Mouse (Mus musculus): ENCODE results near the gene Ntan1.

The Ntan1 gene

DNA sequence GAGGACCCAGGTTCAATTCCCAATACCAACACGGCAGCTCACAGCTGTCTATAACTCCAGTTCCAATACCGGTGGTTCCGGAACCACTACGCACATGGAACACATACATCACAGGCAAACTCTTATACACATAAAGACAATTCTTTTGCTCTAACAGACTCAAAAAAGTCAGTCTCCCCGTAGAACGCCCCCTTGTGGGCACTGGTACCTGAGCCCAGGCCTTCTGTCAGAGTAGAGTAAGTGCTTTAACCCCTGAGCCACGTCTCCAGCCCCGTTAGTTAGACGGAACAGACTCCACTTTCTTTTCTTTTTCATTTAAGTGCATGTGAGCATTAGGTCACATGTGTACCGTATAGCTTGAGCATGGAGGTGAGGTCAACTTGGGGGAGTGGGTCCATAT lies 11.8 kb downstream of the Ntan1 start:
- DNase-seq (ENCODE audit: inconsistent age in 2 of 2, low spot score in 1 of 2): no peak

DNA sequence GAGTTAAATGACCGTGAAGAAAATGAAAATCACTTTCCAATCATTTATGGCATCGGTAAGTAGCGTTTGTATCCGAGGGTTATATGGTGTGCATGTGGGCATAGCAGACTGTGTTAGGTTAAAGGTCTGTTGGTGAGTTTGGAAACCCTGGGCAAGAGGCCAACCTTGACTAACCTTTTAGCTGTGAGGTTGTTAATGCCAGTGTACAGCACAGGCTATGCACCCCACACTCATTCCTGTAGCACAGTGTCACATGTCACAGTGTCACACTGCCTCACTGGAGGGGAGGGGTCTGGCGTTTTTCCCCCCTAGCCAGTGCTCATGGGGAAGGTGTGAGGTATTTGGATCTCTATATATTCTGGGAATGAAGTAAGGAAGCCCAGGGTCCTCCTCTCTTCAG lies 13.0 kb downstream of the Ntan1 start:
- DNase-seq (ENCODE audit: inconsistent age in 2 of 2, low spot score in 1 of 2): peak in 1 of 2 experiments; percentile 50

DNA sequence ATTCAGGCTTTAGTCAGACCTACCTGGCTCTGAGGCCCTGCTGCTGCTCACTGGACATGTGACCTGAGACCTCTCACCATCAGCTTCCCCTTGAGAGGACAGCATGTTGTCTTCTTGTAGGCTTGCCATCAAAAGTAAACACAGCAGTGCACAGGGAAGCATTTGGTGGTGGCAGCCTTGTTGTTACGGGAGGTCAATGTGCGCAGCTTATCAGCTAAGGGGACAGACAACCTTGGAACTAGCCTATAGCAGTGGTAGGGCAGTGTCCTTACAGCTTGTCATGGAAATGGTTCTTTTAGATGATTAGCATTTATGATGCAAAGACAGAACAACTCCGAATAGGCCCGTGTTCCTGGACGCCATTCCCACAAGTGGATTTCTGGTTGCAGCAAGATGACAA lies 15.7 kb downstream of the Ntan1 start:
- DNase-seq (ENCODE audit: inconsistent age in 2 of 2, low spot score in 1 of 2): no peak

- DNase-seq (ENCODE audit: inconsistent age in 2 of 2, low spot score in 1 of 2): no peak
Measured at GRCm38 (mm10) chr16:13840056-13840455, 21.4 kb downstream of the Ntan1 start.

DNA sequence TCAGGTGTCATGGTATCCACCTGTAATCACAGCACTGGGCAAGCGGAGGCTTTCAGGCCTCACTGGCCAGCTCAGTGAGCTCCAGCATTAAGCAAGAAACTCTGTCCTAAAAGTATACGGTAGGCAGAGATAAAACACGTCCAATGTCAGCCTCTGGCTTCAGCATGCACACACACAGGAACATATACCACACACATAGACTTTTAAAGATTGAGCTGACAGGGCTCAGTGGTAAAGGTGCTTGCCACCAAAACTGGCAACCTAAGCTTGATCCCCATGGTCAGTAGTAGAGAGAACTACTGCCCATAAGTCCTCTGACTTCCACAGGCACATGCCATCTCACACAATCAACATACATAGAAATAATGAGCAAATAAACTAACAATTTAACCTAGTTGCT lies 22.3 kb downstream of the Ntan1 start:
- no peak for DNase-seq (ENCODE audit: inconsistent age in 2 of 2, low spot score in 1 of 2)

DNA sequence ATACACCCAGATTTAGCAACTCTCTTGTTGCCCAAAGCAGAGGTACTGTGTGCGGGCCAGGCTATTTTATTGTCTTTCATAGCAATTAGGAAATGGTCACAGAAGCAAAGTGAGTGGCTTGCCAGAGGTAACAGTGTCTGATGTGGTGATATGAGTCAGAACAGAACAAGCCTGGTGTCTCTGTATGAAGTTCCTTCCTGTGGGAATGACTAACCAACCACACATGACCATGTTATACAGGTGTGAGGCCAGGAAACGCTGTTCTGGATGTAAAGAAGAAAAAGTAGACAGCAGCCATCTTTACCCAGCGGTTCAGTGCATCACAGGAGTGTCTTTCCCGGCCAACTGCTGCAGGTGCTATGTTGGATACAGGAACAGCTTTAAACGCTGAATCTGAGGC lies 26.4 kb downstream of the Ntan1 start:
- DNase-seq (ENCODE audit: inconsistent age in 2 of 2, low spot score in 1 of 2): no peak

- no peak for DNase-seq (ENCODE audit: inconsistent age in 2 of 2, low spot score in 1 of 2)
Measured at GRCm38 (mm10) chr16:13846675-13847074, 28.0 kb downstream of the Ntan1 start.

DNA sequence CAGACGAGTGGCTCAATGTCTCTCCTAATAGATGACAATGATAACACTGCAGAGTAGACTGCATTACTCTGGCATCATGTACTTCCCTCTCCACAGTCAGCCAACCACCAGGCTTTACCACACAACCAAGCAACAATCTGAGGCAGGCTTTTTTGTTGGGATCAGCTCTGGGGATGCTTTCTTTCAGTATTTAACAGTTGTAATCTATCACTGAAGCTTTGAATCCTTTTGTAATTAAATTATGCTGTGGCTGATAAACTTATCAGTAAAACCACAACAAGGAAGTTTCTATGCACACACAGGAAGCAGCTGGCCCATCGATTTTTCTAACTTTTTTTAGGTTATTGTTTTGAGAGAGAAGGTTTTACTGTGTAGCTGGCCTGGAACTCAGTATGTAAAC lies 29.7 kb downstream of the Ntan1 start:
- no peak for DNase-seq (ENCODE audit: inconsistent age in 2 of 2, low spot score in 1 of 2)

DNA sequence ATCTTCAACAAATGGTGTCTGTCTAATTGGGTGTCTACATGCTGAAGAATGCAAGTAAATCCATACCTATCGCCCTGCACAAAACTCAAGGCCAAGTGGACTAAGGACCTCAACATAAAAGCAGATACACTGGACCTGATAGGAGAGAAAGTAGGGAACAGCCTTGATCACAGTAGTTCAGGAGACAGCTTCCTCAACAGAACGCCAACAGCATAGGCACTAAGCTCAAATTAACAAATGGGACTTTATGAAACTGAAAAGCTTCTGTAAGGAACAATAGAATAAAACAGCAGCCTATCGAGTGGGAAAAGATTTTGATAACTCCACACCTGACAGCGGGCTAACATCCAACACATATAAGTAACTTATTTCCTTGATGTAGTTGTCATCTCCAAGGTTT lies 32.8 kb downstream of the Ntan1 start:
- DNase-seq (ENCODE audit: inconsistent age in 2 of 2, low spot score in 1 of 2): no peak

DNA sequence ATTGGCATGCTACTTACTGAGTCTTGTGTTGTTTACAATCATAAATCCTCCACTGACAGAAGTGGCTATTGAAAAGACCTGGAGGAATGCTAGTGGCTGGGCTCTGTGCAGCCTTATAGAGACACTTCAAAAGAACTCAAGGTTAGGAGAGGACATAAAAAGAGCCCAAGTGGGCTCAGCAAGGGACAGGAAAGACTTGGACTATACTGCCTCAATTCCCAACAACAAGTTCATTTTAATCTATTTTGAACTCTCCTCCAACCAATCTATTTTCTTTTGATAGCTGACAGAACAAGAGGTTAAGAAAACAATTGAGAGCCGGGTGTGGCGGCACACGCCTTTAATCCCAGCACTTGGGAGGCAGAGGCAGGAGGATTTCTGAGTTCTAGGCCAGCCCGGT lies 35.2 kb downstream of the Ntan1 start:
- no peak for DNase-seq (ENCODE audit: inconsistent age in 2 of 2, low spot score in 1 of 2)

DNA sequence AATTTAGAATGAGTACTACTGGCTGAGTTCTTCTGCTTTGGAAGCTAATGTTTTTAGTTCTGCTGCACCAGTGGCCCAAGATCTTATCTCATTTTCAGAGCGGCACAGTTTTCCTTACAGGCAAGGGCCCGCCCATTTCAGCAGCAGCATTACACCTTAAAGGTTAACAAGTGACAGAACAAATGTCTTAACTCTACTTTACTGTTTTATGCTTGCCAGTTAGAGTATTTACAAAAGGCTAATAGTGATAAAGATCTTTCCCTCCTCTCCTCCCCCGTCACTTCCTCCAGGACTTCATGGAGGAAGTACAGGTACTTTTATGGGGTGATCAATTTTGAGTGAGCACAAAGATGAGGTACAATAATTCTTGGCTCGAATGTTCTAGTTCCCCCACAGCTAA lies 47.4 kb downstream of the Ntan1 start:
- DNase-seq (ENCODE audit: inconsistent age in 2 of 2, low spot score in 1 of 2): no peak

DNA sequence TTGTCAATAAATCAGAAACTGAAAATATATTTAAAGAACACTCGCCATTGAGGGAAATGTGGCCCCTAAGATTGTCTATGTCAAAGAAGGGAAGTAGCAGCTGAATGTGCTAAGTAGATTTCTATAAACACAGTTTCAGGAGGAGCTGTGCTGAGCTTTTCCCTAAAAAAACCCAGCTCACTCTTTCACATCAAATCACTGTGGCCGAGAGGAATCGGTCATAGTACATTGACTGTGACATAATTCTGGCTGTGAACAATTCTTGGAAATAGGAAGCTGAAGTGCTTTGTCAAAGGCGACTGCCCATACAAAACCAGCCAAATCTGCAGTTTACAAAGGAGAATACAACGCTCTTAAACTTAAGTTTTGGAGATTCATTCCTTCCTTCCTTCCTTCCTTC lies 48.0 kb downstream of the Ntan1 start:
- no peak for DNase-seq (ENCODE audit: inconsistent age in 2 of 2, low spot score in 1 of 2)

- peak in 1 of 2 experiments; percentile 29 for DNase-seq (ENCODE audit: inconsistent age in 2 of 2, low spot score in 1 of 2)
Measured at GRCm38 (mm10) chr16:13867406-13867805, 48.8 kb downstream of the Ntan1 start.

GRCm38 (mm10) chr16:13867910-13868514 lies 49.4 kb downstream of the Ntan1 start:
- peak; percentile 18 to 63 for DNase-seq (ENCODE audit: inconsistent age in 2 of 2, low spot score in 1 of 2)

GRCm38 (mm10) chr16:13875483-13875882 lies 56.8 kb downstream of the Ntan1 start:
- DNase-seq (ENCODE audit: inconsistent age in 2 of 2, low spot score in 1 of 2): no peak

- no peak for DNase-seq (ENCODE audit: inconsistent age in 2 of 2, low spot score in 1 of 2)
Measured at GRCm38 (mm10) chr16:13883094-13883774, 64.6 kb downstream of the Ntan1 start.

Measured in adrenal gland, adult (tissue).